Mouse (Mus musculus): Measurements from ENCODE around the gene Muc5b. TPM values are rescaled to one million over a fixed set of nuclear protein-coding genes. Genes with fewer than 3 reads are reported as not detected.
"Not testable (repeated sequence)": the region's sequence is repeated elsewhere in the genome, so short reads cannot be mapped to it uniquely, and the experiment has no call there.

Gene Muc5b
- not detected for total RNA-seq (2021)
- long read RNA-seq, experiment 1, result 0 reads
- long read RNA-seq, experiment 2, result 0 reads

GRCm38 (mm10) chr7:141838779-141839178 is at the start of gene Muc5b:
Gene Muc5b (plus strand): TSS chr7:141839070.
- no peak for DNase-seq (ENCODE audit: low spot score in 2 of 2)

- DNase-seq (ENCODE audit: low spot score in 2 of 2), result no peak
Measured at GRCm38 (mm10) chr7:141794251-141794650, 44.6 kb upstream of the Muc5b start.

- no peak for DNase-seq (ENCODE audit: low spot score in 2 of 2)
Measured at GRCm38 (mm10) chr7:141803206-141803605, 35.7 kb upstream of the Muc5b start.

- DNase-seq (ENCODE audit: low spot score in 2 of 2), result no peak
Measured at GRCm38 (mm10) chr7:141805384-141805783, 33.5 kb upstream of the Muc5b start.

- DNase-seq (ENCODE audit: low spot score in 2 of 2), result not testable (repeated sequence)
Measured at GRCm38 (mm10) chr7:141807823-141808222, 31.0 kb upstream of the Muc5b start.

- not testable (repeated sequence) for DNase-seq (ENCODE audit: low spot score in 2 of 2)
Measured at GRCm38 (mm10) chr7:141809933-141810332, 28.9 kb upstream of the Muc5b start.

- DNase-seq (ENCODE audit: low spot score in 2 of 2), result no peak
Measured at GRCm38 (mm10) chr7:141813321-141813720, 25.5 kb upstream of the Muc5b start.

GRCm38 (mm10) chr7:141815361-141815760 is 23.5 kb upstream of the Muc5b start:
- DNase-seq (ENCODE audit: low spot score in 2 of 2), result no peak

GRCm38 (mm10) chr7:141817355-141818075 is 21.4 kb upstream of the Muc5b start:
- peak; percentile 43 to 51 for DNase-seq (ENCODE audit: low spot score in 2 of 2)

GRCm38 (mm10) chr7:141818267-141818666 is 20.6 kb upstream of the Muc5b start:
- no peak for DNase-seq (ENCODE audit: low spot score in 2 of 2)

GRCm38 (mm10) chr7:141822582-141823261 is 16.1 kb upstream of the Muc5b start:
- no peak for DNase-seq (ENCODE audit: low spot score in 2 of 2)

GRCm38 (mm10) chr7:141823699-141824098 is 15.2 kb upstream of the Muc5b start:
- DNase-seq (ENCODE audit: low spot score in 2 of 2), result no peak

- no peak for DNase-seq (ENCODE audit: low spot score in 2 of 2)
Measured at GRCm38 (mm10) chr7:141824398-141824797, 14.5 kb upstream of the Muc5b start.

GRCm38 (mm10) chr7:141835941-141836340 is 2.9 kb upstream of the Muc5b start:
- no peak for DNase-seq (ENCODE audit: low spot score in 2 of 2)

GRCm38 (mm10) chr7:141836423-141836822 is 2.4 kb upstream of the Muc5b start:
- DNase-seq (ENCODE audit: low spot score in 2 of 2), result no peak

- DNase-seq (ENCODE audit: low spot score in 2 of 2), result no peak
Measured at GRCm38 (mm10) chr7:141840354-141840753, 1.5 kb downstream of the Muc5b start.

GRCm38 (mm10) chr7:141861046-141861445 is 22.2 kb downstream of the Muc5b start:
- no peak for DNase-seq (ENCODE audit: low spot score in 2 of 2)

GRCm38 (mm10) chr7:141869644-141870043 is 30.8 kb downstream of the Muc5b start:
- DNase-seq (ENCODE audit: low spot score in 2 of 2), result no peak

- DNase-seq (ENCODE audit: low spot score in 2 of 2), result no peak
Measured at GRCm38 (mm10) chr7:141870553-141870952, 31.7 kb downstream of the Muc5b start.

GRCm38 (mm10) chr7:141874891-141875290 is 36.0 kb downstream of the Muc5b start:
- no peak for DNase-seq (ENCODE audit: low spot score in 2 of 2)

GRCm38 (mm10) chr7:141878813-141879212 is 39.9 kb downstream of the Muc5b start:
- DNase-seq (ENCODE audit: low spot score in 2 of 2), result no peak

- DNase-seq (ENCODE audit: low spot score in 2 of 2), result no peak
Measured at GRCm38 (mm10) chr7:141892151-141892550, 53.3 kb downstream of the Muc5b start.

Data from adrenal gland, adult 18-20 months (tissue).